15 mouse cellular contexts compared by ENCODE assay signal in the genomic region with DNA sequence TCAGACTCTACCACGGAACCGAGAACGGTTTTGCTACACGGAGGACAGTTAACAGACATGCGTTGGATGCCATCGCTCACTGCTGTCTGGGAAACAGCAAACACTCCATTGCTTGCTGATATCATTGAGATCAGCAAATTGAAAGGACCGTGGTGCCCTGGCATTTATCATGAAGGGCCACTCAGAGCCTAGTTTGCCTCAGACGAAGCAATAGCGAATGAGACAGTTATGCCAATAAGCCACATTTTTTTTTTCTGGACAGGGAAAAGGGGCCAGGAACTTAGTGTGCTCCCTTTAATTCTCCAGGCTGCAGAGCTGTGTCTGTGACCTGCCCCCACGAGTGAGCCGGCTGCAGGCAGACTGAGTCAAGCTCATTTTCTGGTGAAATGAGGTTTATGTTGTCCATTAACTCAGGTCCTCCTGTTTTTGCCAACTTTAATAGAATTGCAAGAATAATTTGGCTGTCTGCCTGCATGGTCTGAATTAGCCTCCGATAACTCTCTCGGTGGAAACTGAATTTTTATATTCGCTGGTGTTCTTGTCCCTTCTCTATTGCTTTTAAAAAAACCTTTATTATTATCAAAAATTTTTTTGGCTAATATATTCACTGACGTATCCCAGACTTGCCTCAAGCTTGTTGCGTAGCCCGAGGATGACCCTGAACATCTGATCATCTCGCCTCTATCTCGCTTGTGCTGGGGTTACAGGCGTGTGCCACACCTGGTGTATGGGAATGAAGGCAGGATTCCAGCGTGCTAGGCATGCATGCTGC. TPM values are rescaled to one million over a fixed set of nuclear protein-coding genes. Genes with fewer than 3 reads are reported as not detected.
A peak's percentile ranks its signal among the peaks of the same experiment; 100 is the strongest.
DNase-seq lines count a peak whose midpoint lies in the region; ATAC-seq and TF ChIP-seq lines count a peak whose summit lies in the region.
"Had no signal": no experiment of that assay in that cellular context is flagged by ENCODE, and none has a peak within 500 bp of the region (broad histone marks: within the 10 kb centered on the region; RNA-seq: fewer than 3 reads in every experiment).

No protein-coding gene starts in this region.

- no peaks in the 10 kb centered on the region for H3K9me3 ChIP-seq in midbrain, embryonic 16.5 days (replicated peaks; ENCODE audit: control insufficient read depth, low read length, poor library complexity, severe bottlenecking)
- H3K9me3 ChIP-seq: forebrain, embryonic 10.5 days; heart, embryonic 10.5 days had no signal

- peaks cover 13% of the 10 kb centered on the region for H3K4me1 ChIP-seq in liver, adult 2 months (ENCODE audit: control insufficient read depth, insufficient read depth, low read length)
- peaks cover 30% of the 10 kb centered on the region for H3K4me1 ChIP-seq in midbrain, embryonic 16.5 days (ENCODE audit: control insufficient read depth, insufficient read depth, low read length)

- H3K4me3 ChIP-seq in liver, adult 2 months (ENCODE audit: insufficient read depth, low read depth, low read length), result no peak overlapping the region
- H3K4me3 ChIP-seq in midbrain, embryonic 16.5 days (ENCODE audit: low read depth, low read length), result no peak overlapping the region
- H3K4me3 ChIP-seq: forebrain, embryonic 10.5 days; gastrocnemius, adult 2 months; heart, embryonic 10.5 days had no signal

- ATAC-seq in midbrain, embryonic 16.5 days, result no peak
- ATAC-seq: CD4-positive, CD25-positive, alpha-beta regulatory T cell, adult 4 months had no signal

- WGBS in liver, adult 2 months, result 20% methylated on average over 21 of the region's 21 CpGs
- 61% methylated on average over 21 of the region's 21 CpGs for WGBS in midbrain, embryonic 16.5 days

- TF ChIP-seq CTCF in liver, adult 2 months (IDR thresholded peaks at IDR 0.05; ENCODE audit: low read depth, low read length), result no peak
- no peak for TF ChIP-seq CTCF in brain, embryonic 14.5 days (IDR thresholded peaks at IDR 0.05; ENCODE audit: borderline replicate concordance, extremely low read depth, insufficient read depth, insufficient read length)

- H3K36me3 ChIP-seq in liver, adult 2 months (ENCODE audit: control insufficient read depth, insufficient read depth, low read length), result no peaks in the 10 kb centered on the region
- H3K36me3 ChIP-seq in midbrain, embryonic 16.5 days (ENCODE audit: control insufficient read depth, insufficient read depth, low read length), result no peaks in the 10 kb centered on the region
- H3K36me3 ChIP-seq: forebrain, embryonic 10.5 days; heart, embryonic 10.5 days had no signal

- TF ChIP-seq POLR2A in liver, adult 2 months (IDR thresholded peaks at IDR 0.05; ENCODE audit: extremely low read depth, insufficient read depth, low read length), result no peak
- TF ChIP-seq POLR2A in brain, embryonic 14.5 days (IDR thresholded peaks at IDR 0.05; ENCODE audit: borderline replicate concordance, extremely low read depth, insufficient read depth, insufficient read length, poor library complexity, severe bottlenecking), result no peak

- peak overlapping the region; percentile 77 for H3K27ac ChIP-seq in liver, adult 2 months (replicated peaks; ENCODE audit: insufficient read depth, low read depth, low read length)
- H3K27ac ChIP-seq in midbrain, embryonic 16.5 days (ENCODE audit: low read length), result 0 out of 2 replicates have a peak overlapping the region, but pooled peaks have one; percentile 9
- H3K27ac ChIP-seq: forebrain, embryonic 10.5 days; gastrocnemius, adult 2 months; heart, embryonic 10.5 days had no signal

- peaks cover 6% of the 10 kb centered on the region; the same call in 1 of the 2 replicates for H3K79me2 ChIP-seq in liver, adult 2 months (ENCODE audit: control insufficient read depth, insufficient read depth, low read length)

- peak overlapping the region; percentile 22 for H3K9ac ChIP-seq in liver, adult 2 months (ENCODE audit: low read depth, low read length)
- no peak overlapping the region for H3K9ac ChIP-seq in midbrain, embryonic 16.5 days (ENCODE audit: low read depth, low read length)

- no peaks in the 10 kb centered on the region for H3K27me3 ChIP-seq in liver, adult 2 months (ENCODE audit: control insufficient read depth, insufficient read depth, low read length)
- H3K27me3 ChIP-seq in midbrain, embryonic 16.5 days (ENCODE audit: control insufficient read depth, insufficient read depth, low read depth, low read length), result no peaks in the 10 kb centered on the region

- peak; percentile 98 for DNase-seq in liver, adult 2 months (ENCODE audit: extremely low read depth, low read depth, low spot score)
- DNase-seq in liver, result no peak
- DNase-seq in brain, embryonic 14.5 days (ENCODE audit: low read depth), result peak; percentile 44
- DNase-seq in kidney, adult 8-10 months, result peak; percentile 73 to 91
- DNase-seq in right cerebral cortex, postnatal 36 days (ENCODE audit: low spot score in 2 of 2), result no peak
- no peak for DNase-seq in left cerebral cortex, adult 11 months (ENCODE audit: low spot score)
- DNase-seq: adrenal gland, postnatal 10 days; cerebellum, postnatal 14 days; gastrocnemius, adult 2 months; heart, postnatal 4 days had no signal

- no peak overlapping the region for H3K4me2 ChIP-seq in midbrain, embryonic 16.5 days (ENCODE audit: low read length)

RNA-seq across cellular contexts. Expression of gene Dclk3, which starts 35.0 kb away (rescaled TPM):
- 10.1 and 10.5 TPM in 2 replicates for total RNA-seq in liver, adult 2 months (2014; rRNA removed)
- 4.3 and 4.8 TPM in 2 replicates for polyA plus RNA-seq in liver, adult 2 months (2012; rRNA removed)
- 3.0 and 4.2 TPM in 2 replicates for polyA plus RNA-seq in brain, embryonic 14.5 days (2012; rRNA removed)
- 7.0 and 7.5 TPM in 2 replicates for polyA plus RNA-seq in midbrain, embryonic 16.5 days (2015; fragmentation: Nextera tagmentation; extraction: Ambion mirVana)
- total RNA-seq: megakaryocyte, adult 5-6 weeks had no signal
- polyA plus RNA-seq: CD4-positive, CD25-positive, alpha-beta regulatory T cell, adult 4 months had no signal

Comparison
In these comparisons a context has a peak if more than half of its experiments do, and no peak if none do; other contexts are left out.
1. DNase-seq: peak in liver, adult 2 months (single experiment), brain, embryonic 14.5 days (single experiment) and kidney, adult 8-10 months (2 of 2); none in liver (single experiment), right cerebral cortex, postnatal 36 days (0 of 2) and left cerebral cortex, adult 11 months (single experiment).